Mouse (Mus musculus): Measurements from ENCODE around the gene Cacng7.
"Not testable (repeated sequence)": the region's sequence is repeated elsewhere in the genome, so short reads cannot be mapped to it uniquely, and the experiment has no call there.

The Cacng7 gene

GRCm38 (mm10) chr7:3332619-3333521 lies at the start of gene Cacng7:
TSS of gene Cacng7 (plus strand) at chr7:3332955.
- peak; percentile 47 for DNase-seq

- DNase-seq: no peak
Observed at GRCm38 (mm10) chr7:3283081-3283875, 49.5 kb upstream of the Cacng7 start.

GRCm38 (mm10) chr7:3284604-3285003 lies 48.2 kb upstream of the Cacng7 start:
- DNase-seq: no peak

GRCm38 (mm10) chr7:3286036-3286435 lies 46.7 kb upstream of the Cacng7 start:
- no peak for DNase-seq

- DNase-seq: no peak
Observed at GRCm38 (mm10) chr7:3287186-3287585, 45.6 kb upstream of the Cacng7 start.

GRCm38 (mm10) chr7:3288976-3289970 lies 43.5 kb upstream of the Cacng7 start, which contains the start of the genes Myadm and Prkcg:
TSS of gene Myadm (plus strand) at chr7:3289080.
TSS of gene Prkcg (plus strand) at chr7:3289179.
- peak; percentile 82 for DNase-seq

- peak; percentile 93 for DNase-seq
Observed at GRCm38 (mm10) chr7:3290257-3291033, 42.3 kb upstream of the Cacng7 start.

- DNase-seq: no peak
Observed at GRCm38 (mm10) chr7:3291197-3291596, 41.6 kb upstream of the Cacng7 start.

- no peak for DNase-seq
Observed at GRCm38 (mm10) chr7:3291764-3292163, 41.0 kb upstream of the Cacng7 start.

GRCm38 (mm10) chr7:3292271-3292670 lies 40.5 kb upstream of the Cacng7 start:
- not testable (repeated sequence) for DNase-seq

GRCm38 (mm10) chr7:3292791-3293190 lies 40.0 kb upstream of the Cacng7 start:
- peak; percentile 82 for DNase-seq

- DNase-seq: no peak
Observed at GRCm38 (mm10) chr7:3294794-3295193, 38.0 kb upstream of the Cacng7 start.

- DNase-seq: no peak
Observed at GRCm38 (mm10) chr7:3295321-3296110, 37.2 kb upstream of the Cacng7 start.

- DNase-seq: no peak
Observed at GRCm38 (mm10) chr7:3296711-3297110, 36.0 kb upstream of the Cacng7 start.

- peak; percentile 18 for DNase-seq
Observed at GRCm38 (mm10) chr7:3299941-3300617, 32.7 kb upstream of the Cacng7 start.

- DNase-seq: no peak
Observed at GRCm38 (mm10) chr7:3300891-3301627, 31.7 kb upstream of the Cacng7 start.

- no peak for DNase-seq
Observed at GRCm38 (mm10) chr7:3301628-3302555, 30.9 kb upstream of the Cacng7 start.
